Mouse (Mus musculus) bone marrow macrophage, adult 2 months (primary cell): ENCODE measurements around the gene Syt5. TPM values are rescaled to one million over a fixed set of nuclear protein-coding genes. Genes with fewer than 3 reads are reported as not detected.

Source experiments
- H3K27ac ChIP-seq: 2 replicates; pipeline ENCODE4 v1.5.1; 2012; ENCODE audit warnings: low read depth, low read length; ENCODE audit not compliant: insufficient read depth
- H3K4me1 ChIP-seq: 2 replicates; pipeline ENCODE4 v1.6.1; 2012; ENCODE audit warnings: low read length; ENCODE audit not compliant: control insufficient read depth, insufficient read depth
- H3K4me3 ChIP-seq: 2 replicates; pipeline ENCODE4 v1.5.1; 2012; ENCODE audit warnings: mild to moderate bottlenecking, low read length, moderate library complexity; ENCODE audit not compliant: insufficient read depth
- CTCF ChIP-seq: IDR thresholded peaks from 2 replicates; pipeline ENCODE4 v1.5.1; 2012; ENCODE audit warnings: low read depth, mild to moderate bottlenecking, low read length, moderate library complexity
- POLR2A ChIP-seq: IDR thresholded peaks from 2 replicates; pipeline ENCODE4 v1.6.1; 2012; ENCODE audit warnings: mild to moderate bottlenecking, low read depth, low read length, borderline replicate concordance
- polyA plus RNA-seq: library from polyadenylated mRNA; stranded (reverse); fragments of >200 nt; gene quantifications from 2 replicates; pipeline ENCODE4 v1.2.4, GENCODE M21; 2012; ENCODE audit not compliant: missing spikeins, insufficient read depth, insufficient read length

Gene Syt5
- polyA plus RNA-seq, 1 experiment: not detected

GRCm38 (mm10) chr7:4523205-4524130 lies 23.9 kb downstream of the Syt5 start:
- H3K4me3 ChIP-seq: no peak overlapping the region
- TF ChIP-seq POLR2A (no peak), CTCF (no peak)
- peaks cover 12% of the 10 kb centered on the region for H3K4me1 ChIP-seq
- H3K27ac ChIP-seq: no peak overlapping the region

- TF ChIP-seq POLR2A (no peak), CTCF (no peak)
- Histone ChIP-seq H3K4me1 (peaks cover 11% of the 10 kb centered on the region), H3K27ac (no peak overlapping the region), H3K4me3 (no peak overlapping the region)
Measured at GRCm38 (mm10) chr7:4522292-4522691, 25.0 kb downstream of the Syt5 start.

GRCm38 (mm10) chr7:4521231-4522003 lies 25.9 kb downstream of the Syt5 start:
- H3K4me1 ChIP-seq: peaks cover 7% of the 10 kb centered on the region

GRCm38 (mm10) chr7:4518487-4518886 lies 28.9 kb downstream of the Syt5 start:
- peaks cover 5% of the 10 kb centered on the region for H3K4me1 ChIP-seq
- TF ChIP-seq POLR2A (no peak), CTCF (no peak)
- H3K4me3 ChIP-seq: no peak overlapping the region
- no peak overlapping the region for H3K27ac ChIP-seq

More at GRCm38 (mm10) chr7:4521231-4522003, 25.9 kb downstream of the Syt5 start:
- H3K4me3 ChIP-seq: no peak overlapping the region
- no peak overlapping the region for H3K27ac ChIP-seq
- TF ChIP-seq CTCF (no peak), POLR2A (no peak)

- Histone ChIP-seq H3K27ac (no peak within 1 kb of the TSS), H3K4me1 (peaks cover 5% of the 10 kb centered on the region), H3K4me3 (no peak within 1 kb of the TSS)
- TF ChIP-seq CTCF (no peak), POLR2A (no peak)
Measured at GRCm38 (mm10) chr7:4516332-4517050, 30.9 kb downstream of the Syt5 start, which contains the start of gene Tnnt1. Gene Tnnt1 (minus strand): TSS chr7:4516382.

GRCm38 (mm10) chr7:4515853-4516252 lies 31.5 kb downstream of the Syt5 start:
- TF ChIP-seq CTCF (no peak), POLR2A (no peak)
- Histone ChIP-seq H3K27ac (no peak overlapping the region), H3K4me1 (peaks cover 5% of the 10 kb centered on the region), H3K4me3 (no peak overlapping the region)

GRCm38 (mm10) chr7:4513829-4514712 lies 33.3 kb downstream of the Syt5 start:
- H3K4me1 ChIP-seq: peaks cover 10% of the 10 kb centered on the region

GRCm38 (mm10) chr7:4513236-4513635 lies 34.1 kb downstream of the Syt5 start:
- H3K4me3 ChIP-seq: no peak overlapping the region
- no peak overlapping the region for H3K27ac ChIP-seq
- TF ChIP-seq POLR2A (no peak), CTCF (peak; percentile 94)
- H3K4me1 ChIP-seq: peaks cover 8% of the 10 kb centered on the region

More at GRCm38 (mm10) chr7:4513829-4514712, 33.3 kb downstream of the Syt5 start:
- Histone ChIP-seq H3K27ac (no peak overlapping the region), H3K4me3 (no peak overlapping the region)
- no peak for TF ChIP-seq CTCF
- TF ChIP-seq POLR2A: no peak
